Mouse (Mus musculus) retina, postnatal 7 days (tissue): ENCODE results near the gene Myadml2.

ENCODE experiments used
- DNase-seq: peaks from one replicate; pipeline ENCODE4 v3.0.0-alpha.2; 2012; ENCODE audit warnings: low read depth, low spot score

Gene Myadml2

GRCm38 (mm10) chr11:120612763-120613162 is 35.2 kb downstream of the Myadml2 start:
- DNase-seq, result peak; percentile 64

GRCm38 (mm10) chr11:120610477-120611046 is 37.4 kb downstream of the Myadml2 start:
- DNase-seq, result no peak

DNA sequence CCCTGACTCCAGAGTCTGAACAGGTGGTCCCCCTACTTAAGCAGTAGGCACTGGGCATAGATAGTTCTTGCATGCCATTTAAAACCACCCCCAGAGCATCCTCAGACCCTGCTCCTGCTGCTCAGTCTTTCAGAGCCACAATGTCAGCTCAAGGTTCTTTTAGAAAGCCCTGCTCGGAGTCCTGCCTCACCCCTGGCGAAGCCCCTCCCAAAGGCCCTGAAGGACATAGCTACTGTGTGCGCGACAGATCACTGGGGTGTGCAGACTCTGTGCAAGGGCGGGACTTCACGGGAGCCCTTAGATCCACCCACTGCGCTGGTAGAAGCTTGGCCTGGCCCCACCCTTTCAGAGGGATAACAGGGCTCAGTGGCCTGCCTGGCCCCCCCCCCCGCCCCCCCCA is 38.7 kb downstream of the Myadml2 start:
- no peak for DNase-seq

- no peak for DNase-seq
Measured at GRCm38 (mm10) chr11:120608241-120609034, 39.5 kb downstream of the Myadml2 start, which contains the start of gene Npb. Gene Npb, plus strand, starts transcription at chr11:120608477.

GRCm38 (mm10) chr11:120606764-120607163 is 41.2 kb downstream of the Myadml2 start:
- DNase-seq, result no peak

- no peak for DNase-seq
Measured at GRCm38 (mm10) chr11:120605667-120606066, 42.3 kb downstream of the Myadml2 start.

DNA sequence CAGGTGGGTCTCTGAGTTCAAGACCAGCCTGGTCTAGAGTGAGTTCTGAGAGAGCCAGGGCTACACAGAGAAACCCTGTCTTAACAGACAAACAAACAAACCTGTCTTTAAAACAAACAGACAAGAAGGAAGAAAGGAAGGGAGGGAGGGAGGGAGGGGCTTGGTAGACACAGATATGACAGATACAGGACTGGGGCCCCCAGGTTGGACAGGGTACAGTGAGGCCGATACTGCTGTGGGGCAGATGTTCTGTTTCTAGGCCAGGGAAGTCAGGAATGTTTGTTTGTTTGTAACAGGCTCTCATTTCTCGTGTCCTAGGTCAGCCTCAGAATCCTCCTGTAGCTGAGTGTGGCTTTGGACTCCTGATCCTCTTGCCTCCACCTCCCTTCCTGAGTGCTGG is 44.4 kb downstream of the Myadml2 start:
- DNase-seq, result no peak

DNA sequence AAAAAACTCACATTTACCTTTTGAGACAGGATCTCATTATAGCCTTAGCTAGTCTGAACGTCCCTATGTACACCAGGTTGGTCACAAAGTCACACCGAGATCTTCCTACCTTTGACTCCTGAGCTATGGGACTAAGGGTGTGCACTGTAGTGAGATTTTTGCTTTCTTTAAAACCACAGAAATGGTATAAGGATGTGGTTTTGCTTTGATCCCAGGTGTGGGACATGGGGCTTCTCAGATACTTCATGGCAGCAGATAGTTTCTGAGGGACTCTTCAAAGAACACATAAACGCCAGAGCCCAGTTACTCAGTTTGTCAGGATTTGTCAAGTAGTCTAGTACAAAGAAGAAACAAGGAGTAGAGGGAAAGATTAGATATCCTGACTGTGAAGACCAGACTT is 47.2 kb downstream of the Myadml2 start:
- DNase-seq, result no peak

DNA sequence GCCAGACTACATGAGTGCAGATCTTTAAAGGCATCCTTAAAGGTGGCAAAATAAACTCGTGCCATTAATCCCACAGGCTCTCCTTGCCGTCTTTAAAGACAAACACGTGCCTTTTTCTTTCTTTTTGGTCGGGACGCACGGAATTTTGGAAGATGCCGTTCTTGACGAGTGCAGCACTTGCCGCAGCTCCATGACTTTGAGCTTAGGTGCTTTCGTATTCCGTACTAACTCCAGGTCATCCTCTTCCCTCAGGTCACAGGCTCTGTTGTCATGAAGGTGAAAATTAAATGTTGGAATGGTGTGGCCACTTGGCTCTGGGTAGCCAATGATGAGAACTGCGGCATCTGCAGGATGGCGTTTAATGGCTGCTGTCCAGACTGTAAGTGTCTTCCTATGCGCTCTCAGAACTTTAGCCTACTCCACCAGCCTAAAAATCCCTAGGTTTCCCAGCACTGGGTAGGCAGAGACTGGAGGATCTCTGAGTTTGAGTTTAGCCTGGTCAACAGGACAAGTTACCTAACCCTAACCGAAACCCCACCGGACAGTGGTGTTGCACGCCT is 48.9 kb downstream of the Myadml2 start:
- no peak for DNase-seq

GRCm38 (mm10) chr11:120598283-120598989 is 49.5 kb downstream of the Myadml2 start, which contains the start of the genes Alyref and Anapc11:
Gene Alyref, minus strand, starts transcription at chr11:120598365.
Gene Anapc11, plus strand, starts transcription at chr11:120598421.
- DNase-seq, result peak; percentile 94

- DNase-seq, result no peak
Measured at GRCm38 (mm10) chr11:120597240-120598235, 50.4 kb downstream of the Myadml2 start.
